Mouse (Mus musculus) intestine, embryonic 16.5 days (tissue): ENCODE results near the gene Acot7. TPM values are rescaled to one million over a fixed set of nuclear protein-coding genes. Genes with fewer than 3 reads are reported as not detected.
A peak's percentile ranks its signal among the peaks of the same experiment; 100 is the strongest.

Source experiments
- ATAC-seq: fragments of 200-750 bp; cut with Nextera tagmentation; 2 replicates; pipeline ENCODE4 v1.8.0; 2017; ENCODE audit warnings: moderate TSS enrichment, moderate library complexity
- H3K27ac ChIP-seq: fragments of 300-500 bp; sonication (generic); 2 replicates; pipeline ENCODE4 v1.5.1; 2014; ENCODE audit warnings: mild to moderate bottlenecking, low read length
- H3K27me3 ChIP-seq: fragments of 300-500 bp; sonication (generic); replicated peaks from 2 replicates; pipeline ENCODE4 v1.6.1; 2014; ENCODE audit warnings: low read length, control low read depth, mixed read lengths; ENCODE audit not compliant: control insufficient read depth, insufficient read depth
- H3K36me3 ChIP-seq: fragments of 300-500 bp; sonication (generic); 2 replicates; pipeline ENCODE4 v1.6.1; 2014; ENCODE audit warnings: low read length, control low read depth; ENCODE audit not compliant: control insufficient read depth, insufficient read depth
- H3K4me1 ChIP-seq: fragments of 300-500 bp; sonication (generic); 2 replicates; pipeline ENCODE4 v1.6.1; 2014; ENCODE audit warnings: low read length, control low read depth, mixed read lengths; ENCODE audit not compliant: control insufficient read depth, insufficient read depth
- H3K4me2 ChIP-seq: fragments of 300-500 bp; sonication (generic); 2 replicates; pipeline ENCODE4 v1.6.1; 2014; ENCODE audit warnings: low read depth, low read length, control low read depth
- H3K4me3 ChIP-seq: fragments of 300-500 bp; sonication (generic); 2 replicates; pipeline ENCODE4 v1.5.1; 2014; ENCODE audit warnings: mild to moderate bottlenecking, low read length
- H3K9ac ChIP-seq: fragments of 300-500 bp; sonication (generic); 2 replicates; pipeline ENCODE4 v1.6.1; 2014; ENCODE audit warnings: low read depth, low read length
- H3K9me3 ChIP-seq: fragments of 300-500 bp; sonication (generic); 2 replicates; pipeline ENCODE4 v1.6.1; 2016; ENCODE audit warnings: low read length, control low read depth; ENCODE audit not compliant: control insufficient read depth
- WGBS: fragments of 180-500 bp; shearing (Covaris S2); extraction: QIAGEN DNeasy Blood & Tissue Kit; methylation state at CpG from one replicate; pipeline ENCODE4 v1.1.7; 2014; 5-methylcytosine and 5-hydroxymethylcytosine counted together
- polyA plus RNA-seq: library from polyadenylated mRNA; unstranded; fragments of >200 nt; fragmentation: Nextera tagmentation; extraction: Ambion mirVana; gene quantifications from 2 replicates; pipeline ENCODE4 v1.2.1, GENCODE M21; 2015

The Acot7 gene
- polyA plus RNA-seq, 1 experiment from 2014 or later = 52.5 TPM

DNA sequence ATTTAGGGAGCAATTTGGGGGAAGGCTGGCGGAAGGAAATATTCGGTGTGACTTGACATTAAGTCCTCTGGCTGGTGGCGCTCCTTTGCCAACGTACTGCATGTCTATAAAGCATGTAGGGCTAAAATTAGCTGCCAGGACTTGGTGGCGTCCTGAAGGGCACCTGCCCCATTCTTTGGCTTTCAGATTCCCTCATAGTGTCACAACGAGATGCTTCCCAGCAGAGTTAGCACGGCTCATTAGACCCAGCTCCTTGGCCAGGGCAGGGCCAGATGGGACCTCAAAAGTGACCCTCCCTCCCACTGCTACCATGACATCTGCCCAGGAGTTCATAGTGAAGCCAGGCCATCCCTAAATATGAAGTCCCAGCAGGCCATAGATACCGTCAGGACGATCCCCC is 92.7 kb downstream of the Acot7 start:
- H3K9ac ChIP-seq = no peak overlapping the region
- no peak overlapping the region for H3K4me3 ChIP-seq
- H3K4me2 ChIP-seq = no peak overlapping the region
- peaks cover 40% of the 10 kb centered on the region for H3K4me1 ChIP-seq
- H3K27me3 ChIP-seq = peaks cover 9% of the 10 kb centered on the region
- 85% methylated on average over 9 of the region's 9 CpGs for WGBS
- no peaks in the 10 kb centered on the region; the same call in 1 of the 2 replicates for H3K36me3 ChIP-seq
- no peak for ATAC-seq
- no peaks in the 10 kb centered on the region for H3K9me3 ChIP-seq
- no peak overlapping the region for H3K27ac ChIP-seq

DNA sequence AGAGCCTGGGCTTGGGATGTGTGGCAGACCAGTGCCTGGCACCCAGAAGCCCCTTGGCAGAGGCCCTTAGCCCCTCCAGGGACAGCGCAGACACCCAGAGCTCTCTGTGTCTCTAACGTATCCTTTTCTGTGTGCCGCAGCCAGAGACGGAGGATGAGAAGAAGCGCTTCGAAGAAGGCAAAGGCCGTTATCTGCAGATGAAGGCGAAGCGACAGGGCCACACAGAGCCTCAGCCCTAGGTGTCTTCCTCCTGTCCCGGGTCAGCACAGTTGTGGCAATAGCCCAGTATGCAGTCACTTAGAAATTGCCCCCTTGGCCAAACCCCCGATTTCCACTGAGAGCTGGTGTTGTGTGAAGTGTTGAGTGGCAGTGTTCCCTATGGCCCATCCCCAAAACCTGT is 93.4 kb downstream of the Acot7 start:
- no peak for ATAC-seq
- no peaks in the 10 kb centered on the region for H3K9me3 ChIP-seq
- H3K36me3 ChIP-seq = no peaks in the 10 kb centered on the region
- H3K4me1 ChIP-seq = peaks cover 38% of the 10 kb centered on the region
- H3K27ac ChIP-seq = no peak overlapping the region
- no peak overlapping the region for H3K4me3 ChIP-seq
- no peak overlapping the region for H3K4me2 ChIP-seq
- peaks cover 12% of the 10 kb centered on the region for H3K27me3 ChIP-seq
- no peak overlapping the region for H3K9ac ChIP-seq
- 89% methylated on average over 11 of the region's 11 CpGs for WGBS

DNA sequence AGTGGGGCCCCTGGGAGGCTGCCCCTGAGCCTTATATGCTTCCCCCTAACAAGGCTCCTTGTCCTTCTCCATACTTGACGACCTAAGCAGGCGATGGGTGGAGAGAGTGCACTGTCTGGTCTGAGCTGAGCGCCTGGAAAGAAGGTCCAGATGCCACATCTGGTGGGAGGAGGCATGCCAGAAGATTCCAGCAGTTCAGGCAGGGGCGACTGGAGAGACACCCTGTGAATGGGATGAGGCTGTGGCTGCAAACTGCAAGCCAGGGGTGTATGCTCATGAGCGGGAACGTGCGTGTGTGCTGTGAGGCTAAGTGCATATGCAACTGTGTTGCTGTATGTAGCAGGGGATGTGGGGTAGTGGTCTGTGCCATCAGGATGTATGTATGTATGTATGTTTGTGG is 94.1 kb downstream of the Acot7 start:
- no peak overlapping the region for H3K4me2 ChIP-seq
- H3K9ac ChIP-seq = no peak overlapping the region
- H3K4me3 ChIP-seq = no peak overlapping the region
- H3K4me1 ChIP-seq = peaks cover 38% of the 10 kb centered on the region
- ATAC-seq = 0 out of 2 replicates have a peak, but pooled peaks have one; percentile 3
- no peaks in the 10 kb centered on the region for H3K9me3 ChIP-seq
- no peaks in the 10 kb centered on the region for H3K36me3 ChIP-seq
- WGBS = 57% methylated on average over 7 of the region's 7 CpGs
- H3K27ac ChIP-seq = peak overlapping the region; percentile 86
- H3K27me3 ChIP-seq = peaks cover 12% of the 10 kb centered on the region

DNA sequence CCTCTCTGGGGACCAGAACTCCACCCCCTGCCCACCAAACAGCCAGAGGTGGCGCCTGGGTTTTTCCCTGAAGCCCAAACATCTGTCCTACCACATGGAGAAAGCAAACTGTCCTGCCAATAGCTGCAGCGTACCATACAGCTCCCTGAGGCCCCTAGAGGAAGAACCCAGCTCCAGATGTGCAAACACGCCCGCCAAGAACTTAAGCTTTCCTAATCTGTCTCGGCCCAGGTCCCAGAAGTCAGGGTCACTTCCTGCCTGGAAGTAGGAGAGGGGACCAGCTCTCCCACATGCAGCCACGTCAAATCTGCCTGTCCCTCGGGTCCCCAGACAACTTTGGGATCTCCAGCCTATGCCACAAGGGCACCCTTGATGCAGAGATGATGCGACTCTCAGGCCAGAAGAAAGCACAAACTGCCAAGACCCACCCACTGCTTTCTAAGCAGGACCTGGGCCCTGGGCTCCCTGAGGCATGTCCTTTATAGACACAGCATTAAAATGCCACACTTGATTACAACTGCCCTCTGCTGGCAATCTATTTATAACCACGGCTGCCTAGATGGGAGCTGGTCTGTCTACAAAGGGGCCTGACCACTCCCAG is 94.6 kb downstream of the Acot7 start:
- Histone ChIP-seq H3K9ac (peak overlapping the region; percentile 6; the same call in 1 of the 2 replicates), H3K36me3 (no peaks in the 10 kb centered on the region), H3K9me3 (no peaks in the 10 kb centered on the region), H3K27me3 (peaks cover 12% of the 10 kb centered on the region), H3K4me3 (no peak overlapping the region), H3K4me1 (peaks cover 35% of the 10 kb centered on the region), H3K4me2 (no peak overlapping the region), H3K27ac (peak overlapping the region; percentile 86)
- ATAC-seq = peak; percentile 43
- 26% methylated on average over 9 of the region's 9 CpGs for WGBS

DNA sequence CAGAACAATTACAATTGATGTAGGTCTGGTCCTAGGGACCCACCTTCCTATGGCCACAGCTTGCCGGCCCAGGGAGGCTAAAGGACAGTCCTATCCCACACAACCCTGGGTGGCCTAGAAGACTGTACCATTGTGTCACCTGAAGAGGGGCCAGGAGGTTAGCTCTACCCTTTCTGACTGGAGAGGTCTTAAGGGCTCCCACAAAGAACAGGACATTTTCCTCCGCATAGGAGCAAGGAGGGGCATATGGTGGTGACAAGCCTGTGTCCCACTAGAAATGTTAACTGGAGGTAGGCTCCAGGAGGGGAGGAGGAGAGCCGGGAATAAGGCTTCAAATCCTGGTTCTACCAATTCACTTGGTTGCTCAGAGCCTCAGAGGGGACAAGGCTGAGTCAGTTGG is 95.3 kb downstream of the Acot7 start:
- peak overlapping the region; percentile 86 for H3K27ac ChIP-seq
- ATAC-seq = no peak
- H3K9me3 ChIP-seq = no peaks in the 10 kb centered on the region
- peak overlapping the region; percentile 6; the same call in 1 of the 2 replicates for H3K9ac ChIP-seq
- H3K36me3 ChIP-seq = no peaks in the 10 kb centered on the region
- H3K4me2 ChIP-seq = no peak overlapping the region
- 37% methylated on average over 3 of the region's 3 CpGs for WGBS
- peaks cover 33% of the 10 kb centered on the region for H3K4me1 ChIP-seq
- peaks cover 12% of the 10 kb centered on the region for H3K27me3 ChIP-seq
- no peak overlapping the region for H3K4me3 ChIP-seq

DNA sequence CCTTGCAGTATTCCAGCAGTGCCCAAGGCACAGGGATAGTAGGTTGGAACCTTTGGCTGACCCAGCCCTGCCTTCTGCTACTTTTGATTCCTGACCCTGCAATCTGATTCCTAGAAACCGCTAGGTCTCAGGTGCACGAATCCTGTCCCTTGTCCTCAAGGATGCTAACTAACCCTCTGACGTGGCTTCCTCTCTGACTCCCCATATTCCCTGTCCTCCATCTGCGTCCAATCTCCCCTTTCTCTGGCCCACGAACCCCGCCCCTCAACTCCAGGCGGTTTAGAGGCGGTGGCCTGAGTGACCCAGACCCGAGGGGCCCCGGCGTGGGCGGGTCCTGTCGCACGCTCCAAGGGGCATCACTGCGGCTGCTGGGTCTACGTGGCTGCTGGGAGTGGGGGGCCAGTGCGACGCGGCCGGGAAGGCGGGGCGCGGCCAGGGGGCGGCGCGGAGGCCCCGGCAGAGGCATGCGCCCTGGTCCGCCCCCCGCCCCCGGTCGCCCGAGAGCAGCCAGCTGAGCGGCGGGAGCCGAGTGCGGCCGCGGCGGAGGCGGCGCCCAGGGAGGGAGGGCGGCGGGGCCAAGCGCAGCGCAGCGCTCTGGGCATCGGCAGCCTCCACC is 95.8 kb downstream of the Acot7 start, which contains the start of gene Gpr153:
TSS of gene Gpr153 (plus strand) at position 612 of the 616 bp plus-strand sequence.
- H3K36me3 ChIP-seq = no peaks in the 10 kb centered on the region
- H3K4me2 ChIP-seq = peak within 1 kb of the TSS; percentile 94
- WGBS = 3% methylated on average over 32 of the region's 48 CpGs
- no peaks in the 10 kb centered on the region for H3K9me3 ChIP-seq
- H3K27me3 ChIP-seq = peaks cover 12% of the 10 kb centered on the region
- ATAC-seq = peak; percentile 70
- peak within 1 kb of the TSS; percentile 66 for H3K4me3 ChIP-seq
- peak within 1 kb of the TSS; percentile 79 for H3K9ac ChIP-seq
- peak within 1 kb of the TSS; percentile 86 for H3K27ac ChIP-seq
- peaks cover 33% of the 10 kb centered on the region for H3K4me1 ChIP-seq

DNA sequence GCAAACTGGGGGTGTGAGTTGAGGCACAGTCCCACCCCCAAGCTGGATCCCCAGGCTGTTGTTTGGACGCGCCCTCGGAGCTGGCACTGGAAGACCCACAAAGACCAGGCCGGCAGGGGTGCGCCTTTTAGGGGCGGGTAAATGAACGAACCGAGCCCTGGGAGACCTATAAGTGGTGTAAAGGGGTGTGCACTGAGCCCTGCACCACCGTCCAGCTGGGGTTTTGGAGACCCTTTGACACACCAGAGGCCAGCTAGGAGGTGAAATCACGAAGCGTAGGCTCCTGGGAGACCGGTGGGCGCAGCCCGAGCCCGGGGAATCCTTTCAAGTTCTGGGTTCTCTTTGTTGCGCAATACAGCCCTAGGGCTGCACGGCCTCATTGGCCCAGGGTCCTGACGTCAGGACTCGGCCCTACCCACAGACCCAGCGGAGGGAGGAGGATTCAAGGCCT is 96.8 kb downstream of the Acot7 start:
- H3K36me3 ChIP-seq = no peaks in the 10 kb centered on the region

DNA sequence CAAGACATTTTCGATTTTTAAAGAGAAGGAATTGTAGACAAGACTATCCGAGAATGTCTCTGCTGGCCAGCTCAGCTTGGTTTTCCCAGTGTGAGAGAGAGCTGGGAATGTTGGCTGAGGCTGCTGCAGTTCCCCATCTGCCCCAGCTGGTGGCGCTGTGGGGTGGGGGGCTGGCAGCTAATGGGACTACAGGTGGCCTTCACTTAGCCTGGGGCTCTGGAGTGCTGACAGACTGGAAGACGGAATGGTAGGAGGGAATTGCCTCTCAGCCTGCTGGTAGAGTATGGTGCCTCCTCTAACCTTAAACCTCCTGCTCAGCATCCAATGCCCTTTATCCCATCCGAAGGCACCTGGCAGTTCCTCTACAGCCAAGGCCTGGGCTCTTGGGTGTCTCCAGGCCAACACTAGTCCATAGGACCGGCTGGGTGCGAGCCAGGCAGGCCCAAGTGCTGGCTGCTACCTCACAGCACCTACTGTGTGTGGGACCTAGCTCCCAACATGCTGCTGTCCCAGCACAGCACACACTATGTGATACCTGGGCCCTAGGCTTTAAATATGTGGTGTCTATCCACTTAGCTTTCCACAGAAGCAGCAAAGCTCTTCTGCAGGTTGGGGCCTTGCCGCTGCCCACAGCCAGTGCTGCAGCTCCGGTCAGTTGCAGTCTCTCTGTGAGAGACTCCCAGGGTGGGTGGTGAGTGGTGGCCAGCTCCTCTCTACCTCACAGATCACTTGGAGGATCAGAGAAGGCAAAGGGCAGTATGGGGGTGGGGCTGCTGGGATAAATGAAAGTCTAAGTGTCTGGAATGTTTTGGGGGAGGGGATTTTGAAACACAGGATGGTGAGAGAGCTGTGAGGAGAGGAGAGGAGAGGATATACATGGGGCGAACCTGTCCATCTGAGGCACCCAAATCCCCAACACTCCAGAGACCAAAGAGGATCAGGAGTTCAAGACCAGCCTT is 98.7 kb downstream of the Acot7 start:
- Histone ChIP-seq H3K27ac (no peak overlapping the region), H3K27me3 (peaks cover 27% of the 10 kb centered on the region), H3K4me2 (no peak overlapping the region), H3K4me1 (peaks cover 33% of the 10 kb centered on the region), H3K9me3 (no peaks in the 10 kb centered on the region), H3K4me3 (no peak overlapping the region), H3K36me3 (no peaks in the 10 kb centered on the region), H3K9ac (no peak overlapping the region)
- 55% methylated on average over 10 of the region's 10 CpGs for WGBS
- no peak for ATAC-seq

More for the DNA sequence above, 96.8 kb downstream of the Acot7 start:
- Histone ChIP-seq H3K4me3 (peak overlapping the region; percentile 66), H3K9me3 (no peaks in the 10 kb centered on the region), H3K9ac (peak overlapping the region; percentile 79), H3K27me3 (peaks cover 12% of the 10 kb centered on the region), H3K4me1 (peaks cover 33% of the 10 kb centered on the region), H3K27ac (peak overlapping the region; percentile 86), H3K4me2 (peak overlapping the region; percentile 94)
- peak; percentile 59 for ATAC-seq
- 2% methylated on average over 20 of the region's 20 CpGs for WGBS

DNA sequence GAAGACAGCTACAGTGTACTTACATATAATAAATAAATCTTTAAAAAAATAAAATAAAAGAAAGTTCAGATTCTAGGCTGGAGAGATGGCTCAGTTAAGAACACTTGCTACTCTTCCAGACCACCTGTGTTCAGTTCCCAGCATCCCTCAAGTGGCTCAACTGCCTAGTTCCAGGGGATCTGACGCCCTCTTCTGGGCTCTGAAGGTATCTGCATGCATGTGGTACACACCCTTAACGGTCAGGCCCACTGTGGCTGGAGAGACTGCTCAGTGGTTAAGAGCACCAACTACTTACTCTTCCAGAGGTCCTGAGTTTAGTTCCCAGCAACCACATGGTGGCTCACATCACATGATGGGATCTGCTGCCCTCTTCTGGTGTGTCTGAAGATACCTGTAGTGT is 100.0 kb downstream of the Acot7 start:
- Histone ChIP-seq H3K4me2 (no peak overlapping the region), H3K27ac (no peak overlapping the region), H3K4me3 (no peak overlapping the region), H3K9ac (no peak overlapping the region), H3K36me3 (no peaks in the 10 kb centered on the region), H3K4me1 (peaks cover 25% of the 10 kb centered on the region), H3K27me3 (peaks cover 39% of the 10 kb centered on the region), H3K9me3 (no peaks in the 10 kb centered on the region)
- no peak for ATAC-seq
- WGBS = 63% methylated on average over 2 of the region's 2 CpGs
